Mouse (Mus musculus) olfactory bulb, adult 2 months (tissue): ENCODE data around the gene Cdk8.

Experiments used
- CTCF ChIP-seq: fragments of 200-500 bp; IDR thresholded peaks from 2 replicates; pipeline ENCODE4 v1.5.1; 2012; ENCODE audit warnings: low read depth, mild to moderate bottlenecking, low read length, moderate library complexity; ENCODE audit not compliant: insufficient read depth
- POLR2A ChIP-seq: fragments of 200-500 bp; IDR thresholded peaks from 2 replicates; pipeline ENCODE4 v1.6.1; 2012; ENCODE audit warnings: mild to moderate bottlenecking, low read depth, low read length, moderate library complexity; ENCODE audit not compliant: insufficient read depth

GRCm38 (mm10) chr5:146347081-146347480 is 116.1 kb downstream of the Cdk8 start:
- TF ChIP-seq CTCF = no peak
- no peak for TF ChIP-seq POLR2A
